Mouse (Mus musculus) 416B (cell line): ENCODE measurements at regions not wholly inside any gene's neighbourhood (a gene's known extent, or its start where the extent isn't known, plus 50 kb on each side); places are given as distances from the start of the nearest gene placed in this dataset.

ENCODE experiments used
- DNase-seq: peaks from one replicate; pipeline ENCODE4 v3.0.0; 2011; ENCODE audit warnings: low read depth

- DNase-seq = no peak
Observed at GRCm38 (mm10) chr14:107499563-107499962, 1393.6 kb downstream of the Trim52 start.

- peak; percentile 34 for DNase-seq
Observed at GRCm38 (mm10) chr14:107501718-107502117, 1395.7 kb downstream of the Trim52 start.
